In genomic region chr11:120695641-120696040, GRCm38 (mm10) we compare ENCODE assay signal across 8 mouse cellular contexts. TPM values are rescaled to one million over a fixed set of nuclear protein-coding genes. Genes with fewer than 3 reads are reported as not detected.
DNase-seq lines count a peak whose midpoint lies in the region; ATAC-seq lines count a peak whose summit lies in the region.

No protein-coding gene starts in this region.

- no peaks in the 10 kb centered on the region for H3K27me3 ChIP-seq in heart, embryonic 16.5 days (ENCODE audit: control insufficient read depth, insufficient read depth, low read length)
- no peaks in the 10 kb centered on the region for H3K27me3 ChIP-seq in embryonic facial prominence, embryonic 15.5 days
- H3K27me3 ChIP-seq in kidney, embryonic 14.5 days (ENCODE audit: control insufficient read depth, insufficient read depth, low read length): no peaks in the 10 kb centered on the region

- H3K9ac ChIP-seq in heart, embryonic 16.5 days (ENCODE audit: low read length): peak overlapping the region; percentile 25; the same call in 1 of the 2 replicates
- H3K9ac ChIP-seq in embryonic facial prominence, embryonic 15.5 days: no peak overlapping the region
- no peak overlapping the region for H3K9ac ChIP-seq in kidney, embryonic 14.5 days (ENCODE audit: low read depth, low read length)

- peaks cover 33% of the 10 kb centered on the region for H3K4me1 ChIP-seq in heart, embryonic 16.5 days (ENCODE audit: control insufficient read depth, insufficient read depth, low read length)
- peaks cover 23% of the 10 kb centered on the region for H3K4me1 ChIP-seq in embryonic facial prominence, embryonic 15.5 days
- peaks cover 40% of the 10 kb centered on the region for H3K4me1 ChIP-seq in kidney, embryonic 14.5 days (ENCODE audit: control insufficient read depth, insufficient read depth, low read length)

- no peak for ATAC-seq in heart, embryonic 16.5 days (replicated peaks; ENCODE audit: extremely low read depth, insufficient read depth, low FRiP score)
- ATAC-seq in embryonic facial prominence, embryonic 15.5 days (ENCODE audit: insufficient number of reproducible peaks, low FRiP score, low TSS enrichment, low read depth): no peak
- peak; percentile 87 for ATAC-seq in kidney, embryonic 14.5 days (ENCODE audit: low FRiP score, low TSS enrichment)

- no peak overlapping the region for H3K4me2 ChIP-seq in heart, embryonic 16.5 days (ENCODE audit: low read depth, low read length)
- no peak overlapping the region for H3K4me2 ChIP-seq in embryonic facial prominence, embryonic 15.5 days (replicated peaks)
- no peak overlapping the region for H3K4me2 ChIP-seq in kidney, embryonic 14.5 days (replicated peaks; ENCODE audit: low read depth, low read length)

- H3K36me3 ChIP-seq in heart, embryonic 16.5 days (ENCODE audit: control insufficient read depth, insufficient read depth): 0 out of 2 replicates have a peak, but pooled peaks cover 1% of the 10 kb centered on the region
- peaks cover 16% of the 10 kb centered on the region for H3K36me3 ChIP-seq in embryonic facial prominence, embryonic 15.5 days
- peaks cover 12% of the 10 kb centered on the region; the same call in 1 of the 2 replicates for H3K36me3 ChIP-seq in kidney, embryonic 14.5 days (ENCODE audit: control insufficient read depth, insufficient read depth, low read length)

- H3K27ac ChIP-seq in heart, embryonic 16.5 days (ENCODE audit: low read length): no peak overlapping the region
- peak overlapping the region; percentile 63; the same call in 1 of the 2 replicates for H3K27ac ChIP-seq in embryonic facial prominence, embryonic 15.5 days (replicated peaks)
- peak overlapping the region; percentile 33; the same call in 1 of the 2 replicates for H3K27ac ChIP-seq in kidney, embryonic 14.5 days (ENCODE audit: low read depth, low read length)

- WGBS in heart, embryonic 16.5 days: 52% methylated on average over 12 of the region's 12 CpGs
- WGBS in embryonic facial prominence, embryonic 15.5 days: 40% methylated on average over 12 of the region's 12 CpGs
- 13% methylated on average over 12 of the region's 12 CpGs for WGBS in kidney, embryonic 14.5 days

- H3K9me3 ChIP-seq in heart, embryonic 16.5 days (replicated peaks; ENCODE audit: control insufficient read depth, low read length): no peaks in the 10 kb centered on the region
- no peaks in the 10 kb centered on the region for H3K9me3 ChIP-seq in embryonic facial prominence, embryonic 15.5 days (replicated peaks)
- no peaks in the 10 kb centered on the region for H3K9me3 ChIP-seq in kidney, embryonic 14.5 days (ENCODE audit: control insufficient read depth, low read length)

- H3K4me3 ChIP-seq in heart, embryonic 16.5 days (ENCODE audit: low read length): no peak overlapping the region
- no peak overlapping the region for H3K4me3 ChIP-seq in embryonic facial prominence, embryonic 15.5 days (replicated peaks)
- H3K4me3 ChIP-seq in kidney, embryonic 14.5 days (ENCODE audit: low read length): no peak overlapping the region

- no peak for DNase-seq in heart, postnatal 4 days
- DNase-seq in neural tube, embryonic 10.5 days (ENCODE audit: extremely low spot score, low spot score): peak; percentile 70
- no peak for DNase-seq in cerebellum, adult 18-20 months
- no peak for DNase-seq in layer of hippocampus, postnatal 36 days
- DNase-seq in cerebellum, adult 11 months: no peak

RNA-seq across cellular contexts. Expression of gene Cenpx, which starts 17.9 kb away (rescaled TPM):
- polyA plus RNA-seq in heart, embryonic 16.5 days (2015; fragmentation: Nextera tagmentation; extraction: Ambion mirVana): 107 and 112 TPM in 2 replicates
- 10 to 100 TPM; 39.5 to 41.8 TPM for total RNA-seq in heart, postnatal 4 days (2021)
- polyA plus RNA-seq in embryonic facial prominence, embryonic 15.5 days (2015; fragmentation: Nextera tagmentation; extraction: Ambion mirVana): 145 and 157 TPM in 2 replicates
- polyA plus RNA-seq in kidney, embryonic 14.5 days (2014; fragmentation: Nextera tagmentation; extraction: Ambion mirVana): 157 and 195 TPM in 2 replicates
- 10 to 100 TPM; 15.5 to 15.7 TPM for total RNA-seq in layer of hippocampus, postnatal 36 days (2021)

RNA-seq across cellular contexts. Expression of gene Lrrc45, which starts 18.1 kb away (rescaled TPM):
- 34.1 and 34.8 TPM in 2 replicates for polyA plus RNA-seq in heart, embryonic 16.5 days (2015; fragmentation: Nextera tagmentation; extraction: Ambion mirVana)
- 10 to 100 TPM; 11.0 to 11.3 TPM for total RNA-seq in heart, postnatal 4 days (2021)
- 69.7 and 82.2 TPM in 2 replicates for polyA plus RNA-seq in embryonic facial prominence, embryonic 15.5 days (2015; fragmentation: Nextera tagmentation; extraction: Ambion mirVana)
- 41.9 and 43.1 TPM in 2 replicates for polyA plus RNA-seq in kidney, embryonic 14.5 days (2014; fragmentation: Nextera tagmentation; extraction: Ambion mirVana)
- total RNA-seq in layer of hippocampus, postnatal 36 days (2021): 10 to 100 TPM; 56.6 to 69.3 TPM

RNA-seq across cellular contexts. Expression of gene Aspscr1, which starts 22.9 kb away (rescaled TPM):
- 105 and 109 TPM in 2 replicates for polyA plus RNA-seq in heart, embryonic 16.5 days (2015; fragmentation: Nextera tagmentation; extraction: Ambion mirVana)
- total RNA-seq in heart, postnatal 4 days (2021): 10 to 100 TPM; 62.7 to 64.0 TPM
- 114 and 120 TPM in 2 replicates for polyA plus RNA-seq in embryonic facial prominence, embryonic 15.5 days (2015; fragmentation: Nextera tagmentation; extraction: Ambion mirVana)
- polyA plus RNA-seq in kidney, embryonic 14.5 days (2014; fragmentation: Nextera tagmentation; extraction: Ambion mirVana): 107 and 124 TPM in 2 replicates
- total RNA-seq in layer of hippocampus, postnatal 36 days (2021): 10 to 100 TPM; 45.6 to 47.6 TPM

RNA-seq across cellular contexts. Expression of gene Rac3, which starts 25.6 kb away (rescaled TPM):
- polyA plus RNA-seq in heart, embryonic 16.5 days (2015; fragmentation: Nextera tagmentation; extraction: Ambion mirVana): 8.7 and 10.6 TPM in 2 replicates
- total RNA-seq in heart, postnatal 4 days (2021): 1 to 10 TPM; 1.5 to 1.8 TPM
- polyA plus RNA-seq in embryonic facial prominence, embryonic 15.5 days (2015; fragmentation: Nextera tagmentation; extraction: Ambion mirVana): 64.5 and 75.4 TPM in 2 replicates
- 5.0 and 28.7 TPM in 2 replicates for polyA plus RNA-seq in kidney, embryonic 14.5 days (2014; fragmentation: Nextera tagmentation; extraction: Ambion mirVana)
- total RNA-seq in layer of hippocampus, postnatal 36 days (2021): 10 to 100 TPM; 36.5 to 41.0 TPM

RNA-seq across cellular contexts. Expression of gene Dcxr, which starts 31.4 kb away (rescaled TPM):
- 15.3 and 17.1 TPM in 2 replicates for polyA plus RNA-seq in heart, embryonic 16.5 days (2015; fragmentation: Nextera tagmentation; extraction: Ambion mirVana)
- total RNA-seq in heart, postnatal 4 days (2021): 1 to 10 TPM; 3.6 to 4.5 TPM
- 35.9 and 36.6 TPM in 2 replicates for polyA plus RNA-seq in embryonic facial prominence, embryonic 15.5 days (2015; fragmentation: Nextera tagmentation; extraction: Ambion mirVana)
- 21.1 and 23.2 TPM in 2 replicates for polyA plus RNA-seq in kidney, embryonic 14.5 days (2014; fragmentation: Nextera tagmentation; extraction: Ambion mirVana)
- total RNA-seq in layer of hippocampus, postnatal 36 days (2021): 10 to 100 TPM in 1 of 2 experiments, 1 to 10 TPM in 1; 8.1 to 10.8 TPM
